Mouse (Mus musculus) kidney, postnatal 0 days (tissue): Measurements from ENCODE around the gene Aox3. TPM values are rescaled to one million over a fixed set of nuclear protein-coding genes. Genes with fewer than 3 reads are reported as not detected.

ENCODE experiments used
- ATAC-seq: fragments of 200-750 bp; cut with Nextera tagmentation; replicated peaks from 2 replicates; pipeline ENCODE4 v1.8.0; 2017; ENCODE audit warnings: low read depth, moderate number of reproducible peaks, moderate TSS enrichment, moderate library complexity; ENCODE audit not compliant: low FRiP score
- DNase-seq: peaks from one replicate; pipeline ENCODE4 v3.0.0-alpha.2; 2016; ENCODE audit warnings: low spot score
- H3K27ac ChIP-seq: fragments of 300-500 bp; sonication (generic); 2 replicates; pipeline ENCODE4 v1.5.1; 2014; ENCODE audit warnings: mild to moderate bottlenecking
- H3K27me3 ChIP-seq: fragments of 300-500 bp; sonication (generic); 2 replicates; pipeline ENCODE4 v1.6.1; 2014; ENCODE audit warnings: low read length, mixed read lengths; ENCODE audit not compliant: insufficient read depth
- H3K36me3 ChIP-seq: fragments of 300-500 bp; sonication (generic); 2 replicates; pipeline ENCODE4 v1.6.1; 2014; ENCODE audit warnings: low read length, mixed read lengths; ENCODE audit not compliant: insufficient read depth
- H3K4me1 ChIP-seq: fragments of 300-500 bp; sonication (generic); replicated peaks from 2 replicates; pipeline ENCODE4 v1.6.1; 2014; ENCODE audit warnings: antibody characterized with exemption, low read length, mixed read lengths; ENCODE audit not compliant: insufficient read depth
- H3K4me2 ChIP-seq: fragments of 300-500 bp; sonication (generic); 2 replicates; pipeline ENCODE4 v1.6.1; 2014; ENCODE audit warnings: mild to moderate bottlenecking, low read length, moderate library complexity, mixed read lengths
- H3K4me3 ChIP-seq: fragments of 300-500 bp; sonication (generic); replicated peaks from 2 replicates; pipeline ENCODE4 v1.5.1; 2014; ENCODE audit warnings: low read depth, low read length
- H3K9ac ChIP-seq: fragments of 300-500 bp; sonication (generic); 2 replicates; pipeline ENCODE4 v1.6.1; 2014; ENCODE audit warnings: low read depth, low read length
- H3K9me3 ChIP-seq: fragments of 300-500 bp; sonication (generic); replicated peaks from 2 replicates; pipeline ENCODE4 v1.6.1; 2016; ENCODE audit warnings: low read length, inconsistent platforms, mixed read lengths
- CTCF ChIP-seq: IDR thresholded peaks from 2 replicates; pipeline ENCODE4 v1.5.1; 2016; ENCODE audit warnings: antibody characterized with exemption, low read depth, mild to moderate bottlenecking, moderate library complexity
- WGBS: fragments of 180-500 bp; shearing (Covaris S2); extraction: QIAGEN DNeasy Blood & Tissue Kit; methylation state at CpG from one replicate; pipeline ENCODE4 v1.1.7; 2014; 5-methylcytosine and 5-hydroxymethylcytosine counted together
- polyA plus RNA-seq: library from polyadenylated mRNA; unstranded; fragments of >200 nt; fragmentation: Nextera tagmentation; extraction: Ambion mirVana; gene quantifications from 2 replicates; pipeline ENCODE4 v1.2.1, GENCODE M21; 2015

Aox3 gene
- polyA plus RNA-seq, result 3.8 and 4.2 TPM in 2 replicates

GRCm38 (mm10) chr1:58112880-58113279 is at the start of gene Aox3:
Aox3 (plus strand) TSS chr1:58113130.
- Histone ChIP-seq H3K4me2 (peak within 1 kb of the TSS; percentile 23), H3K27ac (peak within 1 kb of the TSS; percentile 42; the same call in 1 of the 2 replicates), H3K36me3 (no peaks in the 10 kb centered on the region), H3K4me1 (0 out of 2 replicates have a peak, but pooled peaks cover 4% of the 10 kb centered on the region), H3K9me3 (no peaks in the 10 kb centered on the region), H3K27me3 (no peaks in the 10 kb centered on the region), H3K4me3 (no peak within 1 kb of the TSS; the same call in 1 of the 2 replicates), H3K9ac (no peak within 1 kb of the TSS)
- TF ChIP-seq CTCF, result peak; percentile 87
- WGBS, result 14% methylated on average over 11 of the region's 11 CpGs
- ATAC-seq (peak; percentile 57; the same call in 1 of the 2 replicates), DNase-seq (peak; percentile 91)

- H3K9me3 ChIP-seq, result no peaks in the 10 kb centered on the region
- H3K36me3 ChIP-seq, result no peaks in the 10 kb centered on the region
- DNase-seq, result no peak
- TF ChIP-seq CTCF, result no peak
- no peak overlapping the region for H3K27ac ChIP-seq
- 64% methylated on average over 5 of the region's 5 CpGs for WGBS
- no peak overlapping the region for H3K4me2 ChIP-seq
- no peak overlapping the region for H3K9ac ChIP-seq
- no peak overlapping the region for H3K4me3 ChIP-seq
- H3K4me1 ChIP-seq, result no peaks in the 10 kb centered on the region
- 0 out of 2 replicates have a peak, but pooled peaks have one; percentile 43 for ATAC-seq
- H3K27me3 ChIP-seq, result no peaks in the 10 kb centered on the region
Measured at GRCm38 (mm10) chr1:58065151-58065550, 47.8 kb upstream of the Aox3 start.

GRCm38 (mm10) chr1:58065606-58066005 is 47.3 kb upstream of the Aox3 start:
- Histone ChIP-seq H3K27me3 (no peaks in the 10 kb centered on the region), H3K9ac (no peak overlapping the region), H3K4me3 (no peak overlapping the region), H3K27ac (peak overlapping the region; percentile 26; the same call in 1 of the 2 replicates), H3K4me2 (no peak overlapping the region), H3K36me3 (no peaks in the 10 kb centered on the region), H3K9me3 (no peaks in the 10 kb centered on the region), H3K4me1 (no peaks in the 10 kb centered on the region)
- WGBS, result 50% methylated on average over 3 of the region's 3 CpGs
- TF ChIP-seq CTCF, result no peak
- ATAC-seq (no peak), DNase-seq (peak; percentile 15)

- Histone ChIP-seq H3K36me3 (no peaks in the 10 kb centered on the region), H3K4me2 (no peak overlapping the region)
- WGBS, result 74% methylated on average over 6 of the region's 6 CpGs
Measured at GRCm38 (mm10) chr1:58069181-58069580, 43.7 kb upstream of the Aox3 start.

GRCm38 (mm10) chr1:58070091-58070490 is 42.8 kb upstream of the Aox3 start:
- Histone ChIP-seq H3K4me1 (no peaks in the 10 kb centered on the region), H3K4me2 (no peak overlapping the region), H3K36me3 (no peaks in the 10 kb centered on the region), H3K4me3 (no peak overlapping the region), H3K9ac (no peak overlapping the region), H3K9me3 (no peaks in the 10 kb centered on the region), H3K27ac (no peak overlapping the region), H3K27me3 (no peaks in the 10 kb centered on the region)
- TF ChIP-seq CTCF, result no peak
- WGBS, result 95% methylated on average over 11 of the region's 11 CpGs
- no peak for DNase-seq
- no peak for ATAC-seq

More at GRCm38 (mm10) chr1:58069181-58069580, 43.7 kb upstream of the Aox3 start:
- Histone ChIP-seq H3K4me1 (no peaks in the 10 kb centered on the region), H3K9ac (no peak overlapping the region), H3K27me3 (no peaks in the 10 kb centered on the region), H3K4me3 (no peak overlapping the region), H3K9me3 (no peaks in the 10 kb centered on the region), H3K27ac (no peak overlapping the region)
- TF ChIP-seq CTCF, result no peak
- ATAC-seq, result no peak
- DNase-seq, result peak; percentile 14

- no peak overlapping the region for H3K9ac ChIP-seq
- TF ChIP-seq CTCF, result no peak
- 79% methylated on average over 9 of the region's 9 CpGs for WGBS
- no peaks in the 10 kb centered on the region for H3K4me1 ChIP-seq
- H3K27me3 ChIP-seq, result no peaks in the 10 kb centered on the region
- ATAC-seq, result no peak
- no peaks in the 10 kb centered on the region for H3K9me3 ChIP-seq
- H3K4me3 ChIP-seq, result no peak overlapping the region
- no peak overlapping the region for H3K27ac ChIP-seq
- H3K4me2 ChIP-seq, result no peak overlapping the region
- no peaks in the 10 kb centered on the region for H3K36me3 ChIP-seq
- DNase-seq, result no peak
Measured at GRCm38 (mm10) chr1:58071006-58071405, 41.9 kb upstream of the Aox3 start.

- H3K4me2 ChIP-seq, result no peak overlapping the region
- H3K27me3 ChIP-seq, result no peaks in the 10 kb centered on the region
- WGBS, result 80% methylated on average over 1 of the region's 1 CpGs
- ATAC-seq (no peak), DNase-seq (no peak)
- H3K36me3 ChIP-seq, result no peaks in the 10 kb centered on the region
- H3K4me1 ChIP-seq, result no peaks in the 10 kb centered on the region
- H3K27ac ChIP-seq, result no peak overlapping the region
- no peak for TF ChIP-seq CTCF
- H3K9ac ChIP-seq, result no peak overlapping the region
- no peak overlapping the region for H3K4me3 ChIP-seq
- no peaks in the 10 kb centered on the region for H3K9me3 ChIP-seq
Measured at GRCm38 (mm10) chr1:58071509-58071908, 41.4 kb upstream of the Aox3 start.
